Mouse (Mus musculus) lung, embryonic 16.5 days (tissue): ENCODE measurements around the gene Rhox6. TPM values are rescaled to one million over a fixed set of nuclear protein-coding genes. Genes with fewer than 3 reads are reported as not detected.
"Not testable (repeated sequence)": the region's sequence is repeated elsewhere in the genome, so short reads cannot be mapped to it uniquely, and the experiment has no call there.

ENCODE experiments used
- ATAC-seq: fragments of 200-750 bp; cut with Nextera tagmentation; 2 replicates; pipeline ENCODE4 v1.8.0; 2017; ENCODE audit warnings: low read depth, mild to moderate bottlenecking, moderate library complexity
- H3K27ac ChIP-seq: fragments of 300-500 bp; sonication (generic); 2 replicates; pipeline ENCODE4 v1.5.1; 2014; ENCODE audit warnings: mild to moderate bottlenecking, control low read depth, low read length
- H3K27me3 ChIP-seq: fragments of 300-500 bp; sonication (generic); 2 replicates; pipeline ENCODE4 v1.6.1; 2014; ENCODE audit warnings: low read depth, low read length, mixed read lengths; ENCODE audit not compliant: control insufficient read depth, insufficient read depth
- H3K36me3 ChIP-seq: fragments of 300-500 bp; sonication (generic); 2 replicates; pipeline ENCODE4 v1.6.1; 2014; ENCODE audit warnings: low read length; ENCODE audit not compliant: control insufficient read depth, insufficient read depth
- H3K4me1 ChIP-seq: fragments of 300-500 bp; sonication (generic); replicated peaks from 2 replicates; pipeline ENCODE4 v1.6.1; 2014; ENCODE audit warnings: low read length, mixed read lengths; ENCODE audit not compliant: control insufficient read depth, insufficient read depth
- H3K4me2 ChIP-seq: fragments of 300-500 bp; sonication (generic); 2 replicates; pipeline ENCODE4 v1.6.1; 2014; ENCODE audit warnings: low read depth, low read length, control low read depth
- H3K4me3 ChIP-seq: fragments of 300-500 bp; sonication (generic); 2 replicates; pipeline ENCODE4 v1.5.1; 2014; ENCODE audit warnings: mild to moderate bottlenecking, low read length, control low read depth
- H3K9ac ChIP-seq: fragments of 300-500 bp; sonication (generic); 2 replicates; pipeline ENCODE4 v1.6.1; 2014; ENCODE audit warnings: low read length, control low read depth
- H3K9me3 ChIP-seq: fragments of 300-500 bp; sonication (generic); 2 replicates; pipeline ENCODE4 v1.6.1; 2016; ENCODE audit warnings: low read length; ENCODE audit not compliant: control insufficient read depth
- WGBS: fragments of 180-500 bp; shearing (Covaris S2); extraction: QIAGEN DNeasy Blood & Tissue Kit; methylation state at CpG from one replicate; pipeline ENCODE4 v1.1.7; 2014; 5-methylcytosine and 5-hydroxymethylcytosine counted together
- polyA plus RNA-seq: library from polyadenylated mRNA; unstranded; fragments of >200 nt; fragmentation: Nextera tagmentation; extraction: Ambion mirVana; gene quantifications from 2 replicates; pipeline ENCODE4 v1.2.1, GENCODE M21; 2015

Rhox6 gene
- not detected in 2 replicates for polyA plus RNA-seq

- WGBS: 74% methylated on average over 4 of the region's 12 CpGs
- not testable (repeated sequence) for H3K36me3 ChIP-seq, H3K4me1 ChIP-seq, H3K9ac ChIP-seq, H3K4me3 ChIP-seq, H3K27ac ChIP-seq, H3K9me3 ChIP-seq, H3K27me3 ChIP-seq, ATAC-seq, H3K4me2 ChIP-seq
These were observed at the start of gene Rhox6 for GRCm38 (mm10) chrX:37826610-37827009. TSS of gene Rhox6 (plus strand) at chrX:37826910.

GRCm38 (mm10) chrX:37807286-37808080, 19.2 kb upstream of the Rhox6 start:
- H3K9ac ChIP-seq: no peak overlapping the region
- H3K27me3 ChIP-seq: no peaks in the 10 kb centered on the region
- no peak overlapping the region for H3K27ac ChIP-seq
- WGBS: 77% methylated on average over 15 of the region's 15 CpGs
- H3K4me3 ChIP-seq: no peak overlapping the region
- no peak for ATAC-seq
- no peaks in the 10 kb centered on the region for H3K9me3 ChIP-seq
- H3K4me2 ChIP-seq: no peak overlapping the region
- no peaks in the 10 kb centered on the region for H3K4me1 ChIP-seq
- no peaks in the 10 kb centered on the region for H3K36me3 ChIP-seq

- no peaks in the 10 kb centered on the region for H3K4me1 ChIP-seq
- no peak overlapping the region for H3K27ac ChIP-seq
- no peaks in the 10 kb centered on the region for H3K27me3 ChIP-seq
- no peaks in the 10 kb centered on the region for H3K9me3 ChIP-seq
- no peak overlapping the region for H3K4me3 ChIP-seq
- ATAC-seq: no peak
- no peak overlapping the region for H3K4me2 ChIP-seq
- WGBS: 86% methylated on average over 2 of the region's 2 CpGs
- H3K36me3 ChIP-seq: no peaks in the 10 kb centered on the region
- no peak overlapping the region for H3K9ac ChIP-seq
These were observed 17.3 kb upstream of the Rhox6 start for GRCm38 (mm10) chrX:37809396-37809795.

GRCm38 (mm10) chrX:37811179-37811578, 15.5 kb upstream of the Rhox6 start:
- H3K27me3 ChIP-seq: no peaks in the 10 kb centered on the region
- H3K4me1 ChIP-seq: no peaks in the 10 kb centered on the region
- H3K9ac ChIP-seq: no peak overlapping the region
- ATAC-seq: no peak
- H3K36me3 ChIP-seq: no peaks in the 10 kb centered on the region
- H3K4me3 ChIP-seq: no peak overlapping the region
- H3K4me2 ChIP-seq: no peak overlapping the region
- H3K9me3 ChIP-seq: no peaks in the 10 kb centered on the region
- no peak overlapping the region for H3K27ac ChIP-seq
- 27% methylated on average over 5 of the region's 5 CpGs for WGBS

GRCm38 (mm10) chrX:37815665-37816064, 11.0 kb upstream of the Rhox6 start:
- H3K9me3 ChIP-seq: no peaks in the 10 kb centered on the region
- H3K27me3 ChIP-seq: no peaks in the 10 kb centered on the region
- ATAC-seq: no peak
- H3K4me2 ChIP-seq: no peak overlapping the region
- H3K4me3 ChIP-seq: no peak overlapping the region
- H3K36me3 ChIP-seq: no peaks in the 10 kb centered on the region
- H3K27ac ChIP-seq: no peak overlapping the region
- H3K9ac ChIP-seq: no peak overlapping the region
- no peaks in the 10 kb centered on the region for H3K4me1 ChIP-seq
- 66% methylated on average over 10 of the region's 10 CpGs for WGBS

- H3K36me3 ChIP-seq, H3K4me3 ChIP-seq, H3K9ac ChIP-seq, H3K9me3 ChIP-seq, H3K27ac ChIP-seq, H3K4me1 ChIP-seq, H3K4me2 ChIP-seq, ATAC-seq, H3K27me3 ChIP-seq: not testable (repeated sequence)
- 69% methylated on average over 8 of the region's 8 CpGs for WGBS
These were observed 4.7 kb downstream of the Rhox6 start, which contains the start of gene Rhox7a for GRCm38 (mm10) chrX:37831386-37831785. TSS of gene Rhox7a (plus strand) at chrX:37831686.

- H3K4me2 ChIP-seq: no peak overlapping the region
- H3K27me3 ChIP-seq: no peaks in the 10 kb centered on the region
- H3K9ac ChIP-seq: no peak overlapping the region
- no peaks in the 10 kb centered on the region for H3K36me3 ChIP-seq
- ATAC-seq: no peak
- H3K4me1 ChIP-seq: no peaks in the 10 kb centered on the region
- 92% methylated on average over 2 of the region's 2 CpGs for WGBS
- no peaks in the 10 kb centered on the region for H3K9me3 ChIP-seq
- H3K4me3 ChIP-seq: no peak overlapping the region
- H3K27ac ChIP-seq: no peak overlapping the region
These were observed 44.9 kb downstream of the Rhox6 start for GRCm38 (mm10) chrX:37871641-37872040.

- Histone ChIP-seq H3K9me3 (no peaks in the 10 kb centered on the region), H3K4me3 (no peak within 1 kb of the TSS), H3K27ac (no peak within 1 kb of the TSS), H3K27me3 (no peaks in the 10 kb centered on the region), H3K4me2 (no peak within 1 kb of the TSS), H3K4me1 (no peaks in the 10 kb centered on the region), H3K9ac (no peak within 1 kb of the TSS), H3K36me3 (no peaks in the 10 kb centered on the region)
- 79% methylated on average over 4 of the region's 4 CpGs for WGBS
- no peak for ATAC-seq
These were observed 52.1 kb downstream of the Rhox6 start, which contains the start of gene Rhox8 for GRCm38 (mm10) chrX:37878844-37879243. TSS of gene Rhox8 (minus strand) at chrX:37878944.
